9 mouse cellular contexts compared by ENCODE assay signal in genomic region chr4:55532407-55533195, GRCm38 (mm10). TPM values are rescaled to one million over a fixed set of nuclear protein-coding genes. Genes with fewer than 3 reads are reported as not detected.
A peak's percentile ranks its signal among the peaks of the same experiment; 100 is the strongest.
DNase-seq lines count a peak whose midpoint lies in the region; ATAC-seq and TF ChIP-seq lines count a peak whose summit lies in the region.
"Had no signal": no experiment of that assay in that cellular context is flagged by ENCODE, and none has a peak within 500 bp of the region (broad histone marks: within the 10 kb centered on the region; RNA-seq: fewer than 3 reads in every experiment).

Gene Klf4, minus strand, starts transcription at chr4:55532466.

- TF ChIP-seq CTCF in midbrain, postnatal 0 days (IDR thresholded peaks at IDR 0.05): peak; percentile 11; the same call in 1 of the 2 replicates

- H3K4me3 ChIP-seq in embryonic facial prominence, embryonic 13.5 days: peak within 1 kb of the TSS; percentile 74
- peak within 1 kb of the TSS; percentile 67 for H3K4me3 ChIP-seq in limb, embryonic 15.5 days
- peak within 1 kb of the TSS; percentile 64 for H3K4me3 ChIP-seq in midbrain, postnatal 0 days (ENCODE audit: low read depth, low read length)

- WGBS in embryonic facial prominence, embryonic 13.5 days: under 1% methylated on average over 84 of the region's 99 CpGs
- WGBS in limb, embryonic 15.5 days: under 1% methylated on average over 81 of the region's 99 CpGs
- 0% methylated on average over 29 of the region's 99 CpGs for WGBS in midbrain, postnatal 0 days

- H3K27ac ChIP-seq in embryonic facial prominence, embryonic 13.5 days: peak within 1 kb of the TSS; percentile 96
- peak within 1 kb of the TSS; percentile 98 for H3K27ac ChIP-seq in limb, embryonic 15.5 days
- peak within 1 kb of the TSS; percentile 81 for H3K27ac ChIP-seq in midbrain, postnatal 0 days (ENCODE audit: low read depth, low read length)

- 0 out of 2 replicates have a peak, but pooled peaks cover 3% of the 10 kb centered on the region for H3K36me3 ChIP-seq in embryonic facial prominence, embryonic 13.5 days
- no peaks in the 10 kb centered on the region for H3K36me3 ChIP-seq in limb, embryonic 15.5 days
- H3K36me3 ChIP-seq in midbrain, postnatal 0 days (ENCODE audit: insufficient read depth, low read length): no peaks in the 10 kb centered on the region

- H3K4me1 ChIP-seq in embryonic facial prominence, embryonic 13.5 days: peaks cover 26% of the 10 kb centered on the region
- H3K4me1 ChIP-seq in limb, embryonic 15.5 days: peaks cover 40% of the 10 kb centered on the region
- H3K4me1 ChIP-seq in midbrain, postnatal 0 days (ENCODE audit: insufficient read depth, low read length): 0 out of 2 replicates have a peak, but pooled peaks cover 3% of the 10 kb centered on the region

- peak within 1 kb of the TSS; percentile 94 for H3K4me2 ChIP-seq in embryonic facial prominence, embryonic 13.5 days
- H3K4me2 ChIP-seq in limb, embryonic 15.5 days: peak within 1 kb of the TSS; percentile 72
- peak within 1 kb of the TSS; percentile 94 for H3K4me2 ChIP-seq in midbrain, postnatal 0 days (ENCODE audit: low read depth, low read length, poor library complexity, severe bottlenecking)

- peak within 1 kb of the TSS; percentile 86 for H3K9ac ChIP-seq in embryonic facial prominence, embryonic 13.5 days
- H3K9ac ChIP-seq in limb, embryonic 15.5 days: peak within 1 kb of the TSS; percentile 81
- H3K9ac ChIP-seq in midbrain, postnatal 0 days (replicated peaks; ENCODE audit: low read length, poor library complexity, severe bottlenecking): peak within 1 kb of the TSS; percentile 72

- DNase-seq in layer of hippocampus, adult 11-12 months (ENCODE audit: low spot score): peak; percentile 90
- DNase-seq in layer of hippocampus, adult 9-10 months (ENCODE audit: low spot score): no peak
- DNase-seq in heart, adult 9 months (ENCODE audit: low spot score in 2 of 2): peak; percentile 93
- DNase-seq in kidney, adult 9 months: peak; percentile 90
- peak; percentile 91 for DNase-seq in midbrain, postnatal 0 days (ENCODE audit: low spot score)
- DNase-seq in spleen, postnatal 10 days (ENCODE audit: low spot score in 2 of 2): peak; percentile 48 to 88

- peaks cover 10% of the 10 kb centered on the region; the same call in 1 of the 2 replicates for H3K27me3 ChIP-seq in embryonic facial prominence, embryonic 13.5 days
- no peaks in the 10 kb centered on the region for H3K27me3 ChIP-seq in limb, embryonic 15.5 days
- peaks cover 6% of the 10 kb centered on the region; the same call in 1 of the 2 replicates for H3K27me3 ChIP-seq in midbrain, postnatal 0 days (ENCODE audit: insufficient read depth, low read length)

- ATAC-seq in embryonic facial prominence, embryonic 13.5 days (ENCODE audit: insufficient number of reproducible peaks, insufficient read depth, low FRiP score, low TSS enrichment, low read depth): peak; percentile 81
- peak; percentile 89 for ATAC-seq in limb, embryonic 15.5 days (ENCODE audit: insufficient number of reproducible peaks, low FRiP score, low TSS enrichment, low read depth)
- ATAC-seq in midbrain, postnatal 0 days (ENCODE audit: low FRiP score): peak; percentile 91

- H3K9me3 ChIP-seq in embryonic facial prominence, embryonic 13.5 days: no peaks in the 10 kb centered on the region
- H3K9me3 ChIP-seq in limb, embryonic 15.5 days: no peaks in the 10 kb centered on the region
- H3K9me3 ChIP-seq in midbrain, postnatal 0 days (ENCODE audit: low read length): no peaks in the 10 kb centered on the region

RNA-seq across cellular contexts. Expression of gene Klf4, which starts in this region (rescaled TPM):
- polyA plus RNA-seq in embryonic facial prominence, embryonic 13.5 days (2015; fragmentation: Nextera tagmentation; extraction: Ambion mirVana): 21.2 and 22.6 TPM in 2 replicates
- polyA plus RNA-seq in limb, embryonic 15.5 days (2015; fragmentation: Nextera tagmentation; extraction: Ambion mirVana): 46.1 and 46.9 TPM in 2 replicates
- 8.2 and 12.4 TPM in 2 replicates for total RNA-seq in midbrain, postnatal 0 days (2014; rRNA removed)
- polyA plus RNA-seq in midbrain, postnatal 0 days (2015; fragmentation: Nextera tagmentation; extraction: Ambion mirVana): 4.1 and 4.3 TPM in 2 replicates
- total RNA-seq: MEL had no signal
